Mouse (Mus musculus) c-Kit-positive CD71-positive TER-119-positive erythroid progenitor cells, embryonic 14.5 days (primary cell): ENCODE results near the gene Gria3.

Source experiments
- DNase-seq: peaks from one replicate; pipeline ENCODE4 v3.0.0-alpha.2; 2013; ENCODE audit warnings: low spot score

The Gria3 gene

DNA sequence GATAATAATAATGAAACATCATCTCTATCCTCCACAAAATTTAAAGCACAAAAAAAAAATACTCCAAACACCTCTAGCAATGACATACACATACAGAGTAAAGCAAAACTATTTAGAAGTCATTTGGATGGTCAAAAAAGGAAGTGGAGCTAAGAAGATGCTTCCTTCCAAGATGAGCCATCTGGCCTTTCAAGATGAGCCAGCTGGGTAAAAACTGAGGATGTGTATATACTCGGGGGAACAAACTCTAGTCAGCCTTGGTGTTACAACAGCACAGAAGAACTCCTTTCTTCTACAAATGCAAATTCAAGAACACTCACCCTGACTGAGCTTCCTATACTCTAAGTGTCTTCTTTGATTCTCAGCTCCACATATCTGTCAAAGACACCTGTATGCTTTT is 172.4 kb downstream of the Gria3 start:
- DNase-seq: no peak

DNA sequence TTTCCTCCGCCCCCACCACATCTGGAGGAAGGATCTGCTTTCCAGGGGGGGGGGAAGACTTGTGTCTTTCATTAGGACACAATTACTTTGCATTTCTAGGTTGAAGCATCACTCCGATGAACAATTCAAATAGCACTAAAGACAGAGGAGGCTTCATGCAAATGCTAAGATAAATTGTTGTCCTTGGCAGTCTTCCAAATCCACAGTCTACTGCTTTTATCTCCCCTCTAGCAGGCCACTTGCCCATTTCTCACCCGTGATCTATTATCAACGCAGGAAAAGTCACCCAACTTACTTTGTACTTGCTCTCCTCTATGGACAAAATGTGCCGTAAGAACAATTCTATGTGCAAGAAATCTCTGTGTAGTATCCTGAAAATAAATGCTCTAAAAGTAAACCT is 178.1 kb downstream of the Gria3 start:
- DNase-seq: peak; percentile 0

- no peak for DNase-seq
Observed at GRCm38 (mm10) chrX:41587692-41588091, 187.0 kb downstream of the Gria3 start.

DNA sequence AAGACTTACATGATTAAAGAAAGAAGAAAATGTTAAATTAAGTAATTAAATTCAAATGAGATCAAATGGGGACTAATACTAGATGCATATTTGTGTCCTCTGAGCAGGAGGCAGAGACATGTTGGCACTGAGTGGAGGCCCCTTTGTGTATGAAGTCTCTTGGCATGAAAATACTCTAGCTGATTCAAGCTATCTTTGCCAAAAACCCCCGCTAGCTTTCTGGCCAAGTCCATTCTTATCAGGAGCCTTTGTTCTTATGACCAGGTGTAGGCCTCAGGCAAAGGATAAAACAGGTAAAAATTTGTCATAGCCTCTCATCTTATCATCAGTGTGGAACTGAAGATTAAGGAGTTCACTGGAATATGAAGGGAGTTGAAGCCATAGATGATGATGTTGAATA is 206.5 kb downstream of the Gria3 start:
- DNase-seq: no peak

- no peak for DNase-seq
Observed at GRCm38 (mm10) chrX:41614920-41615319, 214.3 kb downstream of the Gria3 start.

DNA sequence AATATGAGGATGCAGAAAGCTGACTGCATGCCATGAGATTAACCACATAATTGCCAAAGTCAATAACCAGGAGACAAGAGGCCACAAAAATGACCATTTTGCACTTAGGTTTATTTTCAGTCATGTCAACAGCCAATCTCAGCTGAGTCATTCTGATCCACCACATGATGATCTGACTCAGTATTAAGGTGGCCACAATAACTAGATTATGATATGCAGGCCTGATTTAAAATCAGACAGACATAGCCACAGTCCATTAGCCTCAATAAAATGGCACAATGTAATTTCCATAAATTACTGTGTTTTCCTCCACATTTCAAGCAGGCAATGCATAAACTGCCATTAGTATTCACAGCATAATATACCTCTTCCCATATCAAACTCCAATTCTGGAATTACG is 216.3 kb downstream of the Gria3 start:
- DNase-seq: no peak

DNA sequence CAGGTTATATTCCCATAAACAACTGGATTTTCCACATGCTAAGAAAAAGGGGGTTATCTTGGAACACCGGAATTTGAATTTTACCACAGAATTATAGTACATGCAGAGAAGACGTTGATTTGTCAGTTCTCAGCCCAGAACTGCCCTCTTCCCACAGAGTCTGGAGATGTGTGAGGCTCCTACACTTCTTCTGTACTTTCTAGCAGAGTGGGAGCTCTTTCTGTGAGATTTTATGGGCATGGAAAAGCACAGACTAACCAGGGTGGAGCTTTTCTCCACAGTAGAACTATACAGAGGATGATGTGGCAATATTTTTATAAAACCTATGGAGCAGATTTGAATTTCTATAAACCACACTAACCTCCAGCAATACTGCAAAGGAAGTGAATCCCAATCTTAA is 217.7 kb downstream of the Gria3 start:
- no peak for DNase-seq

DNA sequence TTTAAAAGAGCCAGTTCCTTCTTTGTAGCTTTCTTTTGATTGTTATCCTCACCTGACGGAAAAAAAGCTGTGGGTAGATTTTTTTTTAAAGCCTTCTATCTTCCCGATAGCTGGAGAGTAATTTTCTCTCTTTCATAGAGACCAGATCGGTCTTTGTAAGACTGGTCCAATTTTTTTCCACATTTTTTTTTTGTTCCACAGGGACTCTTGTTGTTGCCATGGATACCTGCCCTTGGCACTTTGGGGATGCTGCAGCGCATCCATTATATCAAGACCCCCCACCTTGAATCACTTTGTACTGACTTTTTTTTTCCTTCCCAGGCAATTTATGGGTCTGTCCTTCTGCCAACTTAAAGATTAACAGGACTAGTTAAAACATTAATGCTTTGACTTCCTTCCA is 232.9 kb downstream of the Gria3 start:
- no peak for DNase-seq

DNA sequence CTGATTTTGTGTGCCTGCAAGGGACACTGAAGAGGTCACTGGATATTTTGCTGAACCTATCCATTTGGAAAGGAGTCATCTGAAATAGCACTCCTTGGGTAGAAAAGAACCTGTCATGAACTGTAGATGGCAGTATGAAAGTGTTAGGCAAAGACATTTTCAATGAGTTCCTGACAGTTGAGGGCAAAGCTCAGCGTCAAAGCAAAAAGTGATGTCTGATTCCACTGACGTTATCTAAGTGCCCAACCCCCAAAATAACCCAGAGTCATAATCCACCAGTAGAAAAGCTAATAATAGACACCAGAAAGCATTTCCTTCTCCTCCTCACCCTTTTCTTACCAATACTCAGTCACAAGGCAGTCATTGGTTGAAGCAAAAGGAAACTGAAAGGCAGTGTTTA is 244.3 kb downstream of the Gria3 start:
- DNase-seq: no peak

- DNase-seq: no peak
Observed at GRCm38 (mm10) chrX:41657791-41658190, 257.1 kb downstream of the Gria3 start.

DNA sequence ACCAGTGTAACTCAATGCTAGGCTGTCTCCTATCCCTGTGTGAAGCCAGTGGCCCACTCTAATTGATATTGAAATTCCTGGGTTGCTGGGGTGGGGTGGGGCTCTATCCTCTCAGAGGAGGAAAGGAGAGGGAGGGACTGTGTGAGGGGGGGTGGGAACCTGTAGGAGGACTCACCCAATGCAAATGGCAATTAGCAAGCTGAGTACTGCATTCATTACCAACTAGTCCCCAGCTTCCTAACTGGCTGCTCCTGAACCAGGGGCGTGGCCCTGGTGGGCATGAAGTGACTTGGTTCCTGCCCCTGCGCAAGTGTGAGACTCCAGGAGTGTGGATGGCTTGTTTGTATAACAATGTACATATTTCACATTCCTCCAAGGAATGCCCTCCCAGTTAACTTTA is 288.2 kb downstream of the Gria3 start:
- no peak for DNase-seq

DNA sequence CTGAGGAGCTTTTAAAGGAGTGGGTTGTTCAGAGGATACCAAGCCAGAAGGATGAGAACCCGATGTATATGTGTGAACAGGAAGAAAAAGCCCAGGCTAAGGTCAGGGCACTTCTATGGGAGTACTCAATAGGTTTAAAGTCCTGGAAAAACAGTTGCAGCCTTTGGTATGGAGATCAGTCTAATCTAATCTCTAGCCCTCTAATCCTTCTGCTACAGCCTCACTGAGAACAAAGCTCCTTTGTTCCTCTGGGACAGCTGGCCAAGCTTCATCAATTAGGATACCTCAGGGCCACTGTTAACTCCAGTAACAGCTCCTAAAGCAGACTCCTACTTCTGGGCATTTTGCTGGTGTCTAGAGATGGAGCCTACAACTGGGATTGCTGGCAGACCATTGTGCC is 291.4 kb downstream of the Gria3 start:
- DNase-seq: no peak
